In genomic region chr10:95109576-95109975, GRCm38 (mm10) we compare ENCODE assay signal across 26 mouse cellular contexts.
"Had no signal": no experiment of that assay in that cellular context is flagged by ENCODE, and none has a peak within 500 bp of the region (broad histone marks: within the 10 kb centered on the region; RNA-seq: fewer than 3 reads in every experiment).

No protein-coding gene starts in this region.

- DNase-seq: gastrocnemius, adult 2 months; gastrocnemius, postnatal 10 days; gastrocnemius, postnatal 25 days; heart, postnatal 10 days; heart, postnatal 4 days; kidney, adult 18-20 months; kidney, adult 8-10 months; kidney, postnatal 10 days; kidney, postnatal 25 days; kidney, postnatal 4 days; layer of hippocampus, adult 9-11 months; layer of hippocampus, postnatal 36 days; liver; liver, embryonic 13.5 days had no signal

- ATAC-seq: hindbrain, embryonic 16.5 days; inflammation-experienced regulatory T-cells, adult 6 months; intestine, embryonic 15.5 days had no signal

- H3K9me3 ChIP-seq: heart, embryonic 10.5 days; heart, embryonic 12.5 days; hindbrain, embryonic 10.5 days; hindbrain, embryonic 12.5 days; intestine, embryonic 15.5 days; limb, embryonic 10.5 days; liver, embryonic 13.5 days; liver, embryonic 15.5 days had no signal

- H3K9ac ChIP-seq: heart, embryonic 12.5 days; hindbrain, embryonic 12.5 days; hindbrain, embryonic 14.5 days; intestine, embryonic 15.5 days; limb, embryonic 12.5 days; liver, embryonic 13.5 days; liver, embryonic 15.5 days had no signal

- H3K27me3 ChIP-seq: heart, embryonic 12.5 days; hindbrain, embryonic 12.5 days; intestine, embryonic 15.5 days; limb, embryonic 12.5 days; liver, embryonic 13.5 days; liver, embryonic 15.5 days had no signal

- H3K4me3 ChIP-seq: gastrocnemius, adult 2 months; heart, embryonic 10.5 days; heart, embryonic 12.5 days; hindbrain, embryonic 10.5 days; hindbrain, embryonic 12.5 days; intestine, embryonic 15.5 days; limb, embryonic 10.5 days; limb, embryonic 12.5 days; liver, embryonic 13.5 days; liver, embryonic 15.5 days had no signal

- H3K4me2 ChIP-seq: heart, embryonic 12.5 days; hindbrain, embryonic 12.5 days; hindbrain, embryonic 14.5 days; intestine, embryonic 15.5 days; limb, embryonic 12.5 days; liver, embryonic 11.5 days; liver, embryonic 13.5 days; liver, embryonic 15.5 days had no signal

- H3K36me3 ChIP-seq: heart, embryonic 10.5 days; heart, embryonic 12.5 days; hindbrain, embryonic 10.5 days; hindbrain, embryonic 12.5 days; intestine, embryonic 15.5 days; limb, embryonic 10.5 days; limb, embryonic 12.5 days; liver, embryonic 13.5 days; liver, embryonic 15.5 days had no signal

- H3K4me1 ChIP-seq: heart, embryonic 10.5 days; heart, embryonic 12.5 days; liver, embryonic 13.5 days; liver, embryonic 15.5 days had no signal

- H3K27ac ChIP-seq: gastrocnemius, adult 2 months; heart, embryonic 10.5 days; hindbrain, embryonic 10.5 days; hindbrain, embryonic 12.5 days; hindbrain, embryonic 14.5 days; intestine, embryonic 15.5 days; limb, embryonic 10.5 days; limb, embryonic 12.5 days; liver, embryonic 13.5 days; liver, embryonic 15.5 days had no signal
